Mouse (Mus musculus): ENCODE data around the gene Rin2. TPM values are rescaled to one million over a fixed set of nuclear protein-coding genes. Genes with fewer than 3 reads are reported as not detected.

Rin2 gene
- polyA plus RNA-seq, 1 experiment, result 4.4 TPM

- no peaks in the 10 kb centered on the region for H3K27me3 ChIP-seq (ENCODE audit: control insufficient read depth, insufficient read depth, insufficient read length)
- TF ChIP-seq POLR2AphosphoS2 (IDR thresholded peaks at IDR 0.05; ENCODE audit: insufficient read length, low read depth) (no peak), MYOG (IDR thresholded peaks at IDR 0.05; ENCODE audit: control insufficient read depth in 1 of 3, insufficient read depth in 1 of 3, insufficient read length in 2 of 3, low read depth in 2 of 3) (no peak), REST (IDR thresholded peaks at IDR 0.05; ENCODE audit: insufficient read depth, insufficient read length) (no peak)
- no peak overlapping the region for H3K4me2 ChIP-seq (ENCODE audit: low read depth)
- no peak overlapping the region for H3ac ChIP-seq (ENCODE audit: control insufficient read depth, insufficient read length)
- no peak overlapping the region for H3K4me3 ChIP-seq
- H3K36me3 ChIP-seq (ENCODE audit: control insufficient read depth, insufficient read depth), result no peaks in the 10 kb centered on the region
- no peaks in the 10 kb centered on the region for H3K79me2 ChIP-seq (ENCODE audit: control insufficient read depth, insufficient read depth)
Measured at GRCm38 (mm10) chr2:145709727-145710389, 34.8 kb downstream of the Rin2 start.

GRCm38 (mm10) chr2:145711512-145711911 is 36.5 kb downstream of the Rin2 start:
- no peak overlapping the region for H3K4me2 ChIP-seq (ENCODE audit: low read depth)
- H3K79me2 ChIP-seq (ENCODE audit: control insufficient read depth, insufficient read depth), result no peaks in the 10 kb centered on the region
- no peak overlapping the region for H3K4me3 ChIP-seq
- H3K27me3 ChIP-seq (ENCODE audit: control insufficient read depth, insufficient read depth, insufficient read length), result no peaks in the 10 kb centered on the region
- H3K36me3 ChIP-seq (ENCODE audit: control insufficient read depth, insufficient read depth), result no peaks in the 10 kb centered on the region
- no peak for TF ChIP-seq MYOG (IDR thresholded peaks at IDR 0.05; ENCODE audit: control insufficient read depth in 1 of 3, insufficient read depth in 1 of 3, insufficient read length in 2 of 3, low read depth in 2 of 3)
- TF ChIP-seq USF1 (IDR thresholded peaks at IDR 0.05; ENCODE audit: low read depth), result no peak
- TF ChIP-seq SRF (IDR thresholded peaks at IDR 0.05; ENCODE audit: control insufficient read depth, insufficient read length, low read depth), result no peak
- TF ChIP-seq MAX (IDR thresholded peaks at IDR 0.05; ENCODE audit: low read depth), result no peak
- TF ChIP-seq MYOD1 (IDR thresholded peaks at IDR 0.05; ENCODE audit: control insufficient read depth in 1 of 3, insufficient read length in 2 of 3, low read depth in 2 of 3), result no peak
- TF ChIP-seq POLR2AphosphoS2 (IDR thresholded peaks at IDR 0.05; ENCODE audit: insufficient read length, low read depth), result no peak
- no peak for TF ChIP-seq TCF12 (IDR thresholded peaks at IDR 0.05; ENCODE audit: insufficient read depth, poor library complexity, severe bottlenecking)
- TF ChIP-seq E2F4 (IDR thresholded peaks at IDR 0.05; ENCODE audit: insufficient read depth), result no peak
- TF ChIP-seq REST (IDR thresholded peaks at IDR 0.05; ENCODE audit: insufficient read depth, insufficient read length), result no peak
- no peak for TF ChIP-seq CEBPB (IDR thresholded peaks at IDR 0.05; ENCODE audit: insufficient read depth, poor library complexity, severe bottlenecking)
- no peak for TF ChIP-seq TCF3 (IDR thresholded peaks at IDR 0.05; ENCODE audit: insufficient read length, low read depth)
- TF ChIP-seq POLR2A (IDR thresholded peaks at IDR 0.05; ENCODE audit: insufficient read length, low read depth), result no peak
- no peak overlapping the region for H3ac ChIP-seq (ENCODE audit: control insufficient read depth, insufficient read length)

GRCm38 (mm10) chr2:145712026-145712425 is 37.0 kb downstream of the Rin2 start:
- no peak overlapping the region for H3K4me3 ChIP-seq
- no peaks in the 10 kb centered on the region for H3K27me3 ChIP-seq (ENCODE audit: control insufficient read depth, insufficient read depth, insufficient read length)
- no peak overlapping the region for H3ac ChIP-seq (ENCODE audit: control insufficient read depth, insufficient read length)
- no peaks in the 10 kb centered on the region for H3K36me3 ChIP-seq (ENCODE audit: control insufficient read depth, insufficient read depth)
- H3K79me2 ChIP-seq (ENCODE audit: control insufficient read depth, insufficient read depth), result no peaks in the 10 kb centered on the region
- no peak for TF ChIP-seq MAX (IDR thresholded peaks at IDR 0.05; ENCODE audit: low read depth)
- no peak for TF ChIP-seq CEBPB (IDR thresholded peaks at IDR 0.05; ENCODE audit: insufficient read depth, poor library complexity, severe bottlenecking)
- no peak for TF ChIP-seq POLR2A (IDR thresholded peaks at IDR 0.05; ENCODE audit: insufficient read length, low read depth)
- TF ChIP-seq USF1 (IDR thresholded peaks at IDR 0.05; ENCODE audit: low read depth), result no peak
- TF ChIP-seq MYOG (IDR thresholded peaks at IDR 0.05; ENCODE audit: control insufficient read depth in 1 of 3, insufficient read depth in 1 of 3, insufficient read length in 2 of 3, low read depth in 2 of 3), result no peak
- TF ChIP-seq POLR2AphosphoS2 (IDR thresholded peaks at IDR 0.05; ENCODE audit: insufficient read length, low read depth), result no peak
- no peak for TF ChIP-seq REST (IDR thresholded peaks at IDR 0.05; ENCODE audit: insufficient read depth, insufficient read length)
- TF ChIP-seq TCF3 (IDR thresholded peaks at IDR 0.05; ENCODE audit: insufficient read length, low read depth), result no peak
- no peak for TF ChIP-seq TCF12 (IDR thresholded peaks at IDR 0.05; ENCODE audit: insufficient read depth, poor library complexity, severe bottlenecking)
- H3K4me2 ChIP-seq (ENCODE audit: low read depth), result no peak overlapping the region

GRCm38 (mm10) chr2:145717539-145717938 is 42.5 kb downstream of the Rin2 start:
- Histone ChIP-seq H3K4me3 (no peak overlapping the region), H3ac (ENCODE audit: control insufficient read depth, insufficient read length) (no peak overlapping the region), H3K4me2 (ENCODE audit: low read depth) (no peak overlapping the region), H3K36me3 (ENCODE audit: control insufficient read depth, insufficient read depth) (no peaks in the 10 kb centered on the region), H3K79me2 (ENCODE audit: control insufficient read depth, insufficient read depth) (no peaks in the 10 kb centered on the region), H3K27me3 (ENCODE audit: control insufficient read depth, insufficient read depth, insufficient read length) (no peaks in the 10 kb centered on the region)
- no peak for TF ChIP-seq E2F4 (IDR thresholded peaks at IDR 0.05; ENCODE audit: insufficient read depth)
- TF ChIP-seq POLR2A (IDR thresholded peaks at IDR 0.05; ENCODE audit: insufficient read length, low read depth), result no peak
- no peak for TF ChIP-seq REST (IDR thresholded peaks at IDR 0.05; ENCODE audit: insufficient read depth, insufficient read length)
- TF ChIP-seq TCF12 (IDR thresholded peaks at IDR 0.05; ENCODE audit: insufficient read depth, poor library complexity, severe bottlenecking), result no peak
- TF ChIP-seq MAX (IDR thresholded peaks at IDR 0.05; ENCODE audit: low read depth), result no peak
- no peak for TF ChIP-seq SRF (IDR thresholded peaks at IDR 0.05; ENCODE audit: control insufficient read depth, insufficient read length, low read depth)
- TF ChIP-seq MYOG (IDR thresholded peaks at IDR 0.05; ENCODE audit: control insufficient read depth in 1 of 3, insufficient read depth in 1 of 3, insufficient read length in 2 of 3, low read depth in 2 of 3), result no peak
- TF ChIP-seq MYOD1 (IDR thresholded peaks at IDR 0.05; ENCODE audit: control insufficient read depth in 1 of 3, insufficient read length in 2 of 3, low read depth in 2 of 3), result no peak
- TF ChIP-seq TCF3 (IDR thresholded peaks at IDR 0.05; ENCODE audit: insufficient read length, low read depth), result no peak
- TF ChIP-seq POLR2AphosphoS2 (IDR thresholded peaks at IDR 0.05; ENCODE audit: insufficient read length, low read depth), result no peak
- no peak for TF ChIP-seq USF1 (IDR thresholded peaks at IDR 0.05; ENCODE audit: low read depth)
- TF ChIP-seq CEBPB (IDR thresholded peaks at IDR 0.05; ENCODE audit: insufficient read depth, poor library complexity, severe bottlenecking), result no peak
